Mouse (Mus musculus) thymus, postnatal 25 days (tissue): ENCODE results near the gene Nucks1.
"Not testable (repeated sequence)": the region's sequence is repeated elsewhere in the genome, so short reads cannot be mapped to it uniquely, and the experiment has no call there.

Experiments
- DNase-seq: peaks from one replicate; pipeline ENCODE4 v3.0.0; 2022

Nucks1 gene

GRCm38 (mm10) chr1:131910001-131910648 is at the start of gene Nucks1:
Gene Nucks1 (plus strand): TSS chr1:131910534.
- DNase-seq = peak; percentile 100

GRCm38 (mm10) chr1:131861811-131862210 is 48.5 kb upstream of the Nucks1 start:
- no peak for DNase-seq

GRCm38 (mm10) chr1:131865596-131865995 is 44.7 kb upstream of the Nucks1 start:
- no peak for DNase-seq

GRCm38 (mm10) chr1:131866304-131866999 is 43.9 kb upstream of the Nucks1 start:
- no peak for DNase-seq

GRCm38 (mm10) chr1:131867093-131867945 is 43.0 kb upstream of the Nucks1 start, which contains the start of gene Rab29:
Gene Rab29 (plus strand): TSS chr1:131867224.
- peak; percentile 90 for DNase-seq

GRCm38 (mm10) chr1:131867946-131868290 is 42.4 kb upstream of the Nucks1 start:
- DNase-seq = peak; percentile 24

GRCm38 (mm10) chr1:131869561-131869960 is 40.8 kb upstream of the Nucks1 start:
- no peak for DNase-seq

- no peak for DNase-seq
Measured at GRCm38 (mm10) chr1:131872856-131873255, 37.5 kb upstream of the Nucks1 start.

- DNase-seq = no peak
Measured at GRCm38 (mm10) chr1:131879816-131880215, 30.5 kb upstream of the Nucks1 start.

GRCm38 (mm10) chr1:131882787-131883186 is 27.5 kb upstream of the Nucks1 start:
- peak; percentile 52 for DNase-seq

GRCm38 (mm10) chr1:131886173-131886572 is 24.2 kb upstream of the Nucks1 start:
- DNase-seq = no peak

GRCm38 (mm10) chr1:131886641-131887040 is 23.7 kb upstream of the Nucks1 start:
- DNase-seq = no peak

- no peak for DNase-seq
Measured at GRCm38 (mm10) chr1:131890043-131890658, 20.2 kb upstream of the Nucks1 start.

- no peak for DNase-seq
Measured at GRCm38 (mm10) chr1:131891436-131891835, 18.9 kb upstream of the Nucks1 start.

- DNase-seq = no peak
Measured at GRCm38 (mm10) chr1:131902679-131903078, 7.7 kb upstream of the Nucks1 start.

- no peak for DNase-seq
Measured at GRCm38 (mm10) chr1:131903251-131903650, 7.1 kb upstream of the Nucks1 start.

GRCm38 (mm10) chr1:131905497-131905896 is 4.8 kb upstream of the Nucks1 start:
- no peak for DNase-seq

- DNase-seq = no peak
Measured at GRCm38 (mm10) chr1:131908456-131908855, 1.9 kb upstream of the Nucks1 start.

GRCm38 (mm10) chr1:131909236-131909635 is 1.1 kb upstream of the Nucks1 start:
- DNase-seq = not testable (repeated sequence)

- DNase-seq = peak; percentile 93
Measured at GRCm38 (mm10) chr1:131910674-131911558, 582 bp downstream of the Nucks1 start.

GRCm38 (mm10) chr1:131917634-131918033 is 7.3 kb downstream of the Nucks1 start:
- DNase-seq = no peak

- no peak for DNase-seq
Measured at GRCm38 (mm10) chr1:131919052-131919451, 8.7 kb downstream of the Nucks1 start.
